Mouse (Mus musculus) forebrain, embryonic 11.5 days (tissue): ENCODE data around the gene Kdm6b. TPM values are rescaled to one million over a fixed set of nuclear protein-coding genes. Genes with fewer than 3 reads are reported as not detected.

Experiments
- ATAC-seq: fragments of 200-750 bp; cut with Nextera tagmentation; replicated peaks from 2 replicates; pipeline ENCODE4 v1.8.0; 2017; ENCODE audit warnings: moderate TSS enrichment; ENCODE audit not compliant: low FRiP score
- DNase-seq: peaks from one replicate; pipeline ENCODE4 v3.0.0-alpha.2; 2017; ENCODE audit warnings: low spot score
- H3K27ac ChIP-seq: fragments of 300-500 bp; sonication (generic); 2 replicates; pipeline ENCODE4 v1.5.1; 2014; ENCODE audit warnings: low read depth, low read length
- H3K27me3 ChIP-seq: fragments of 300-500 bp; sonication (generic); 2 replicates; pipeline ENCODE4 v1.6.1; 2014; ENCODE audit warnings: mild to moderate bottlenecking, low read length, mixed read lengths; ENCODE audit not compliant: control insufficient read depth, insufficient read depth
- H3K36me3 ChIP-seq: fragments of 300-500 bp; sonication (generic); 2 replicates; pipeline ENCODE4 v1.6.1; 2014; ENCODE audit warnings: mild to moderate bottlenecking, low read length, moderate library complexity, mixed read lengths; ENCODE audit not compliant: control insufficient read depth, insufficient read depth
- H3K4me1 ChIP-seq: fragments of 300-500 bp; sonication (generic); replicated peaks from 2 replicates; pipeline ENCODE4 v1.6.1; 2014; ENCODE audit warnings: low read length, mixed read lengths; ENCODE audit not compliant: control insufficient read depth, insufficient read depth
- H3K4me2 ChIP-seq: fragments of 300-500 bp; sonication (generic); 2 replicates; pipeline ENCODE4 v1.6.1; 2014; ENCODE audit warnings: low read depth, mild to moderate bottlenecking, low read length, moderate library complexity, mixed read lengths; ENCODE audit not compliant: severe bottlenecking
- H3K4me3 ChIP-seq: fragments of 300-500 bp; sonication (generic); 2 replicates; pipeline ENCODE4 v1.5.1; 2014; ENCODE audit warnings: low read depth, low read length
- H3K9ac ChIP-seq: fragments of 300-500 bp; sonication (generic); 2 replicates; pipeline ENCODE4 v1.6.1; 2014; ENCODE audit warnings: low read length
- H3K9me3 ChIP-seq: fragments of 300-500 bp; sonication (generic); 2 replicates; pipeline ENCODE4 v1.6.1; 2016; ENCODE audit warnings: low read length, mixed read lengths; ENCODE audit not compliant: control insufficient read depth
- WGBS: fragments of 180-500 bp; shearing (Covaris S2); extraction: QIAGEN DNeasy Blood & Tissue Kit; methylation state at CpG from one replicate; pipeline ENCODE4 v1.1.7; 2014; 5-methylcytosine and 5-hydroxymethylcytosine counted together
- polyA plus RNA-seq: library from polyadenylated mRNA; unstranded; fragments of >200 nt; fragmentation: Nextera tagmentation; extraction: Ambion mirVana; gene quantifications from 2 replicates; pipeline ENCODE4 v1.2.1, GENCODE M21; 2014

Gene Kdm6b
- 40.9 and 41.0 TPM in 2 replicates for polyA plus RNA-seq

DNA sequence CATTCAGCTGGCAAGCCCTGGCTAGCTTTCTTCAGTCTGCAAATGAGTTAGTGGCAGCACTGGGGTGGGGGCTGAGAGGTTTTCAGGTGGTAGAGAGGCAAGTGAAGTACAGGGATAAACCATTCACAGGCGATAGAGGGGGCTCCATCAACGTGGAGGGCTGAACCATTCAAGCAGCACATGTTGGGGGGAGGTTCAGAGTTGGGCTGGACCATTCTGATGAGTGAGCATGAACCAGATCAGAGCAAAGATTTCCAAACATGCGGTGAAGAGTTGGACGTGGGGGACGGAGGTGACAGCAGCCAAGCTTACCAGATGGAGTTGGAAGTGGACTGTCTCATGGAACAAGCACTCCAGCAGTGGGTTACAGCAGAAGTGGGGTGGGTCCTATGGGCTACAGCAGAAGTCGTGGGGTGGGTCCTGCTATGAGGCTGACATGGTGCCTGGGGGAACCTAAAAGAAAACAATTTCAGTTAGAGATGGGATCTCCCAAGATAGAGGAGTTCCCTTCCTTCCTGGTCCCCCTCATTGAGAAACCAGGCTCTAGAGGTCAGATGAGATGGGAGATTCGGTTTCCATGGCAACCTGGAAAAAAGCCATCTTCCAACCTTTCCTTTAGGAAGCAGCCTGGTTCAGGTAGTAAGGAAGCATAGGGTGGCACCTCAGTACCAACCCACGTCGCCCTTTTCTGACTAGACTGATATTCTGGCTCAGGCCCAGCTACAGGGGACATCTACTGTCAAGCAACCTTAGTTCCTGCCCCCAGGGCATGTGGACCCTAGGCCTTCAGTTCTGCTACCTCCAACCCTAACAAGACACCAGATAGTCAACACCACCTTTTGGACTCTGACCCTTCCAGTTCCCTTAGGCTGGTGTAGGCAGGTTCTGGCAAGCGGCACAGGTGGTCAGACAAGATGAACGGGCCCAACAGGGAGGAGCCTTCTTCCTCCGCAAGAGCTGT, at the start of gene Kdm6b:
Gene Kdm6b (minus strand): TSS at position 455 of the 961 bp plus-strand sequence.
- Histone ChIP-seq H3K27ac (peak within 1 kb of the TSS; percentile 100), H3K4me3 (peak within 1 kb of the TSS; percentile 81), H3K9me3 (no peaks in the 10 kb centered on the region), H3K9ac (peak within 1 kb of the TSS; percentile 98), H3K36me3 (peaks cover 3% of the 10 kb centered on the region; the same call in 1 of the 2 replicates), H3K27me3 (no peaks in the 10 kb centered on the region), H3K4me1 (peaks cover 35% of the 10 kb centered on the region), H3K4me2 (peak within 1 kb of the TSS; percentile 99)
- DNase-seq (peak; percentile 71), ATAC-seq (no peak)
- 42% methylated on average over 12 of the region's 12 CpGs for WGBS

DNA sequence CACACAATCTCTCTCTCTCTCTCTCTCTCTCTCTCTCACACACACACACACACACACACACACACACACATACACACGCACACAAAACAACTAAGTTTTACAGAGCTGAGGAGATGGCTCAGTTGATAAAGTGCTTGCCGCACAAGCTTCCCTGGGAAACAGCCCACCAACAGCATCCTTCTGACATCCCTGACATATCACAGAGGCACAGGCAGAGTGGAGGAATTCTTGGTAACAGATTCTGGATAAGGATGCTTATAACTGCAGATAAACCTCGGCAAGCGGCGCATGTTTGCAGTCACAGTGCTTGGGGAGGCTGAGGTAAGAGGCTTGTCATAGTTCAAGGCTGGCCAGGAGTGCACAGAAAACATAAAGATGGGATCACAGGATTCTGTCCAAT, 48.1 kb upstream of the Kdm6b start:
- Histone ChIP-seq H3K4me3 (no peak overlapping the region), H3K27ac (no peak overlapping the region), H3K4me1 (no peaks in the 10 kb centered on the region; the same call in 1 of the 2 replicates), H3K36me3 (no peaks in the 10 kb centered on the region), H3K9me3 (no peaks in the 10 kb centered on the region), H3K27me3 (no peaks in the 10 kb centered on the region), H3K4me2 (no peak overlapping the region), H3K9ac (no peak overlapping the region)
- no peak for ATAC-seq
- WGBS = 87% methylated on average over 5 of the region's 5 CpGs
- DNase-seq = no peak

DNA sequence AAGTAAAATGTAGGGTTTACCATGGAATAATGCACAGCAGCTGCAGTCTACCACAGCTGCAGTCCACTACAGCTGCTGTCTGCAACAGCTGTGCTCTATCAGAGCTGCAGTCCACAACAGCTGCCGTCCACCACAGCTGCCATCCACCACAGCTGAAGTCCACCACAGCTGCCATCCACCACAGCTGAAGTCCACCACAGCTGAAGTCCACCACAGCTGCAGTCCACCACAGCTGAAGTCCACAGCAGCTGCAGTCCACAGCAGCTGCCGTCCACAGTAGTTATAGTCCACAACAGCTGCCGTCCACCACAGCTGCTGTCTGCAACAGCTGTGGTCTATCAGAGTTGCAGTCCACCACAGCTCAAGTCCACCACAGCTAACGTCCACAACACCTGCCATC, 46.4 kb upstream of the Kdm6b start:
- 88% methylated on average over 4 of the region's 4 CpGs for WGBS
- no peak overlapping the region for H3K27ac ChIP-seq
- no peak overlapping the region for H3K9ac ChIP-seq

DNA sequence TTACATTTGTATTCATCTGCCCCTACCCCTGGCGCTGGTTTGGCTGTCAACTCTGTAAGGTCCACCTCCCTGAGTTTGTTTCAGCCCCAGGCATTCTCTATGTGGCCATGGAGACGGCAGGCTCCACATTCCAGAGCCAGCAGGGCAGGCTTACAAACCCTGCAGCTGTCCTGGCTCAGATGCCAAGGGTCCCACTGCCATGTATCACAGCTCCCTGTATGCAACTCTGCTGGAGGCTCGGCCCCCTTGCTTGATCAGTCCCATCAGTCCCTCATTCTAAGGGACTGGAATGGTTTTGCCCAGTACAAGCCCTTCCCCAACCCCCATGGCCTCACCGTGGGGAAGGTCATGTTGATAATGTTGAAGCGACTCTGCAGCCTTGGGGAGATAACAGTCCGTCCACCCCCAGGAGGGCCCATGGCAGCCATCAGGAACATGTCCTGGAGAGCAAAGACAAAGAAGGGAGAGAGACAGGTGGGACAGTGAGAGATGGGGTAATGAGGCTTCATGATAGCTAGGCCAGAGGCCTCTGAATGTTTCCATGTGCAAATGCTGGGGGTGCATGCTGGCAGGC, 43.6 kb upstream of the Kdm6b start:
- peak overlapping the region; percentile 37; the same call in 1 of the 2 replicates for H3K27ac ChIP-seq
- no peak overlapping the region for H3K4me3 ChIP-seq
- no peaks in the 10 kb centered on the region; the same call in 1 of the 2 replicates for H3K4me1 ChIP-seq
- WGBS = 32% methylated on average over 6 of the region's 6 CpGs
- H3K4me2 ChIP-seq = no peak overlapping the region
- no peak for DNase-seq
- no peaks in the 10 kb centered on the region for H3K27me3 ChIP-seq
- H3K36me3 ChIP-seq = no peaks in the 10 kb centered on the region
- no peaks in the 10 kb centered on the region for H3K9me3 ChIP-seq
- H3K9ac ChIP-seq = peak overlapping the region; percentile 23; the same call in 1 of the 2 replicates
- no peak for ATAC-seq

More for the DNA sequence above, 46.4 kb upstream of the Kdm6b start:
- no peaks in the 10 kb centered on the region for H3K27me3 ChIP-seq
- no peak overlapping the region for H3K4me2 ChIP-seq
- DNase-seq = no peak
- H3K36me3 ChIP-seq = no peaks in the 10 kb centered on the region
- ATAC-seq = no peak
- H3K4me3 ChIP-seq = no peak overlapping the region
- H3K9me3 ChIP-seq = no peaks in the 10 kb centered on the region
- H3K4me1 ChIP-seq = no peaks in the 10 kb centered on the region; the same call in 1 of the 2 replicates

DNA sequence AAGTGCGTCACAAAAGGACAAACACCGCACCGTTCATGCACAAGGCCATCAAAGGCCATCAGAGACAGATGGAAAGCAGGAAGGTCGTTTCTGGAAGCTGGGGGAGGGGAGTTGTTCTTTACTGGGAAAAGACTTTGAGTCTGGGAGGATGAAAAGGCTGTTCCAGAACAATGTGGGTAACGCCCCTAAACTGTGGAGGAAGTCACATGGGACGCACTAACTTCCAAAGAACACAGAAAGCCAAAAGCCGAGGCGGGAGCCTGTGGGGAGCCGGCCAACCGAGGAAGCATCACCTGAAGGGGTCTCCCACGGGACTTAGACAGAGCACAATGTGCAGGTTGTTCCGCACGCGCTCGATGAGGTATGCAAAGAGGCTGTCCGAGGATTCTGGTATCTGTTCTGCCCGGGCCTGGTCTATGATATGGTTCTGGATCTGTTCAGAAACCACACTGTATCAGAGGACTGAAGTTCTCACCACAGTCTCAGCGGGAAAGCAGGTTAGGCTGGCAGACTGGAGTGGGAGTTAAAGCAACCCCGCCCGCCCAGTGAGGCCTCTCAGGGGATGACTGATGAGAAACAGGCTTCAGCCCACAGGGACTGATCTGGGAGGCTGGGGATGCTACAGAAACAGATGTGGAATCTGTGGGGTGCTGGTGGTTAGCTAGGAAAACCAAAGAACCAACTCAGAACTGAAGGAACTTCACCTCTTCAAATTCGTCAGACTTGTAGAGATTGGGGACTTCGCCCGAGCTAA, 38.8 kb upstream of the Kdm6b start:
- Histone ChIP-seq H3K4me2 (no peak overlapping the region), H3K4me3 (no peak overlapping the region), H3K4me1 (no peaks in the 10 kb centered on the region; the same call in 1 of the 2 replicates), H3K36me3 (no peaks in the 10 kb centered on the region), H3K27ac (no peak overlapping the region), H3K9me3 (no peaks in the 10 kb centered on the region), H3K27me3 (no peaks in the 10 kb centered on the region), H3K9ac (no peak overlapping the region)
- WGBS = 65% methylated on average over 23 of the region's 23 CpGs
- ATAC-seq (no peak), DNase-seq (no peak)

DNA sequence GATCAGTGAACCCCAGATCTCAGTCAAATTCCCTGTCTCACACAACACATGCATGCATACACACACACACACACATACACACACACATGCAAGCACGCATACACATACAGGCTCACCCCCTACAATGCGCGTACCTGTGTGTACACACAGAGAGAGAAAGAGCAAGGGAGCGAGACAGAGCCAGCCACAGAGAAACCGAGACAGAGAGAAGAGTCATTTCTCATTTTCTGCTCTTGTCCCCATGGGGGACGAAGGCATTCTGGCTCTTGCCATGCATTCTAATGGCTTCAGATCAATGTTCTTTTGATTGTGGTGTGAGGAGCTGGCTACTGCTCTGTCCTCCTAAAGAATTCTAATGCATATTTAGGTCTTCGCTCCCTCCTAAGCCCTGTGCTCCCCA, 33.8 kb upstream of the Kdm6b start:
- H3K9ac ChIP-seq = no peak overlapping the region
- no peak overlapping the region for H3K4me3 ChIP-seq
- no peaks in the 10 kb centered on the region for H3K27me3 ChIP-seq
- 91% methylated on average over 7 of the region's 7 CpGs for WGBS
- H3K9me3 ChIP-seq = no peaks in the 10 kb centered on the region
- DNase-seq (no peak), ATAC-seq (no peak)
- no peak overlapping the region for H3K4me2 ChIP-seq
- no peaks in the 10 kb centered on the region for H3K36me3 ChIP-seq
- H3K27ac ChIP-seq = no peak overlapping the region
- H3K4me1 ChIP-seq = no peaks in the 10 kb centered on the region

DNA sequence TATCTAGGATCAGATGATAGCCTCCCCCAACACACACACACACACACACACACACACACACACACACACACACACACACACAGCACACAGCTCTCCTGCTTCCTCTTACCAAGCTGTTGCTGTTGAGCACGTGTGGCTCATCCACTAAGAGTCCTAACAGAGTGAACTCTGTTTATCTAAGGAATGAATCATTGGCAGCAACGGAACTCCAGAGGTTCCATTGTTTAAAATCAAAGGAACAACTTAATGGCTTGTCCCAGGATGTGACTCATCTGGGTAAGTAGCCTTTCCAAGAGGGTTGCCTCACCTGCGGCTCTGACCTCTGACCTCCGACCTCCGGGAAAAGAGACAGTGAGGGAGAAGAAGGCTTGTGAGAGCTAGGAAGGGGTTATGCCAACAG, 29.9 kb upstream of the Kdm6b start:
- Histone ChIP-seq H3K36me3 (no peaks in the 10 kb centered on the region), H3K27ac (no peak overlapping the region), H3K9ac (no peak overlapping the region), H3K9me3 (no peaks in the 10 kb centered on the region), H3K4me1 (no peaks in the 10 kb centered on the region), H3K4me3 (no peak overlapping the region), H3K4me2 (no peak overlapping the region), H3K27me3 (no peaks in the 10 kb centered on the region)
- WGBS = 52% methylated on average over 5 of the region's 5 CpGs
- ATAC-seq (no peak), DNase-seq (no peak)

DNA sequence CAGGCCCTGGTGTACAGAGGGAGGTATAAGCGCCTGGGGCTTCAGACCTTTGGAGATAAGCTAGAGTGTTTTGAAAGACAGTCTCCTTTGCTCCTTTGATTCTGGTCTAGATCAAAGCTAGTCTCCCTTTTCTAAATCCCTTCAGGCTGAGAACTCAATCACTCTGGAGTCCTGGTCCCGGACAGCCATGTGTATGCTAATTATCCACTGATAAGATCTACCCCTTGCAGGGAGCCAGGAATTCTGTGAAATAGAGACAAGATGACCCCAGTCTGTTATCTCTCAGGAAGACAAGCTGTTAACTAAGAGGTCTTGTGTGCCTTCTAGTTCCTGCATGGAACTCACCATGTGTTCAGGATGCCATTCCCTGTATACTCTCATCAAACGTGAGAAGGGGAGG, 23.8 kb upstream of the Kdm6b start:
- 64% methylated on average over 3 of the region's 3 CpGs for WGBS
- Histone ChIP-seq H3K27ac (no peak overlapping the region), H3K9ac (no peak overlapping the region), H3K9me3 (no peaks in the 10 kb centered on the region), H3K27me3 (no peaks in the 10 kb centered on the region), H3K4me3 (no peak overlapping the region), H3K4me2 (no peak overlapping the region), H3K36me3 (no peaks in the 10 kb centered on the region), H3K4me1 (no peaks in the 10 kb centered on the region)
- no peak for DNase-seq
- ATAC-seq = no peak
